Comparison of ENCODE assay signal across 19 mouse cellular contexts in genomic region chr4:136944558-136945350, GRCm38 (mm10). TPM values are rescaled to one million over a fixed set of nuclear protein-coding genes. Genes with fewer than 3 reads are reported as not detected.
DNase-seq lines count a peak whose midpoint lies in the region; ATAC-seq lines count a peak whose summit lies in the region.
"Had no signal": no experiment of that assay in that cellular context is flagged by ENCODE, and none has a peak within 500 bp of the region (broad histone marks: within the 10 kb centered on the region; RNA-seq: fewer than 3 reads in every experiment).

No protein-coding gene starts in this region.

- H3K27me3 ChIP-seq in kidney, embryonic 14.5 days (ENCODE audit: control insufficient read depth, insufficient read depth, low read length) = peaks cover 32% of the 10 kb centered on the region
- H3K27me3 ChIP-seq in neural tube, embryonic 11.5 days (ENCODE audit: control insufficient read depth, insufficient read depth, low read length) = no peaks in the 10 kb centered on the region
- peaks cover 4% of the 10 kb centered on the region; the same call in 1 of the 2 replicates for H3K27me3 ChIP-seq in neural tube, embryonic 15.5 days (replicated peaks)
- peaks cover 80% of the 10 kb centered on the region for H3K27me3 ChIP-seq in limb, embryonic 10.5 days (ENCODE audit: low read depth, poor library complexity, severe bottlenecking)
- H3K27me3 ChIP-seq: hindbrain, embryonic 15.5 days had no signal

- no peak overlapping the region for H3K27ac ChIP-seq in kidney, embryonic 14.5 days (ENCODE audit: low read depth, low read length)
- peak overlapping the region; percentile 50; the same call in 1 of the 2 replicates for H3K27ac ChIP-seq in neural tube, embryonic 11.5 days (ENCODE audit: low read depth, low read length)
- H3K27ac ChIP-seq in neural tube, embryonic 15.5 days (replicated peaks) = no peak overlapping the region
- peak overlapping the region; percentile 11; the same call in 1 of the 2 replicates for H3K27ac ChIP-seq in limb, embryonic 10.5 days
- H3K27ac ChIP-seq: hindbrain, embryonic 15.5 days; liver, embryonic 15.5 days had no signal

- ATAC-seq in kidney, embryonic 14.5 days (ENCODE audit: low FRiP score, low TSS enrichment) = no peak
- no peak for ATAC-seq in neural tube, embryonic 11.5 days (ENCODE audit: insufficient read depth, low FRiP score, low TSS enrichment)
- ATAC-seq in neural tube, embryonic 15.5 days (ENCODE audit: low FRiP score) = no peak
- ATAC-seq: Patski had no signal

- WGBS in kidney, embryonic 14.5 days = 71% methylated on average over 11 of the region's 11 CpGs
- WGBS in neural tube, embryonic 11.5 days = 79% methylated on average over 11 of the region's 11 CpGs
- WGBS in neural tube, embryonic 15.5 days = 67% methylated on average over 11 of the region's 11 CpGs
- 81% methylated on average over 11 of the region's 11 CpGs for WGBS in limb, embryonic 10.5 days

- H3K4me2 ChIP-seq in kidney, embryonic 14.5 days (replicated peaks; ENCODE audit: low read depth, low read length) = no peak overlapping the region
- no peak overlapping the region for H3K4me2 ChIP-seq in neural tube, embryonic 11.5 days (ENCODE audit: low read depth)
- H3K4me2 ChIP-seq in neural tube, embryonic 15.5 days = no peak overlapping the region
- H3K4me2 ChIP-seq: hindbrain, embryonic 15.5 days; liver, embryonic 15.5 days had no signal

- peak overlapping the region; percentile 28; the same call in 1 of the 2 replicates for H3K9ac ChIP-seq in kidney, embryonic 14.5 days (ENCODE audit: low read depth, low read length)
- no peak overlapping the region for H3K9ac ChIP-seq in neural tube, embryonic 11.5 days (ENCODE audit: low read length)
- H3K9ac ChIP-seq in neural tube, embryonic 15.5 days (replicated peaks) = no peak overlapping the region
- H3K9ac ChIP-seq: hindbrain, embryonic 15.5 days; liver, embryonic 15.5 days had no signal

- DNase-seq in adrenal gland, postnatal 14 days = peak; percentile 36
- no peak for DNase-seq in adrenal gland, postnatal 25 days
- no peak for DNase-seq in kidney, adult 18-20 months
- DNase-seq in neural tube, embryonic 11.5 days (ENCODE audit: low spot score) = no peak
- DNase-seq in limb, embryonic 10.5 days (ENCODE audit: low spot score) = no peak
- no peak for DNase-seq in embryo, embryonic 10.5 days (ENCODE audit: low spot score)
- DNase-seq: kidney, adult 9 months; lung, postnatal 10 days; right cerebral cortex, postnatal 4 days; thymus, adult 18-20 months had no signal

- H3K9me3 ChIP-seq in kidney, embryonic 14.5 days (ENCODE audit: control insufficient read depth, low read length) = no peaks in the 10 kb centered on the region
- H3K9me3 ChIP-seq in neural tube, embryonic 11.5 days (ENCODE audit: control insufficient read depth, low read length) = no peaks in the 10 kb centered on the region
- H3K9me3 ChIP-seq in neural tube, embryonic 15.5 days (replicated peaks) = no peaks in the 10 kb centered on the region
- no peaks in the 10 kb centered on the region for H3K9me3 ChIP-seq in limb, embryonic 10.5 days (replicated peaks)
- H3K9me3 ChIP-seq: hindbrain, embryonic 15.5 days; liver, embryonic 15.5 days; megakaryocyte, embryonic 14.5 days had no signal

- no peaks in the 10 kb centered on the region for H3K36me3 ChIP-seq in kidney, embryonic 14.5 days (ENCODE audit: control insufficient read depth, insufficient read depth, low read length)
- H3K36me3 ChIP-seq in neural tube, embryonic 11.5 days (ENCODE audit: control insufficient read depth, insufficient read depth, low read length) = no peaks in the 10 kb centered on the region
- H3K36me3 ChIP-seq in neural tube, embryonic 15.5 days = no peaks in the 10 kb centered on the region
- no peaks in the 10 kb centered on the region for H3K36me3 ChIP-seq in limb, embryonic 10.5 days
- H3K36me3 ChIP-seq: hindbrain, embryonic 15.5 days; liver, embryonic 15.5 days had no signal

- H3K4me1 ChIP-seq in kidney, embryonic 14.5 days (ENCODE audit: control insufficient read depth, insufficient read depth, low read length) = peaks cover 7% of the 10 kb centered on the region; the same call in 1 of the 2 replicates
- H3K4me1 ChIP-seq in neural tube, embryonic 11.5 days (ENCODE audit: control insufficient read depth, insufficient read depth, low read length) = peaks cover 9% of the 10 kb centered on the region
- H3K4me1 ChIP-seq in neural tube, embryonic 15.5 days = peaks cover 36% of the 10 kb centered on the region
- H3K4me1 ChIP-seq in limb, embryonic 10.5 days = peaks cover 43% of the 10 kb centered on the region
- H3K4me1 ChIP-seq: liver, embryonic 15.5 days had no signal

- H3K4me3 ChIP-seq in kidney, embryonic 14.5 days (ENCODE audit: low read length) = no peak overlapping the region
- H3K4me3 ChIP-seq in neural tube, embryonic 11.5 days (ENCODE audit: low read depth, low read length) = no peak overlapping the region
- no peak overlapping the region for H3K4me3 ChIP-seq in neural tube, embryonic 15.5 days (replicated peaks)
- no peak overlapping the region for H3K4me3 ChIP-seq in limb, embryonic 10.5 days
- H3K4me3 ChIP-seq: erythroblast, embryonic 14.5 days; hindbrain, embryonic 15.5 days; liver, embryonic 15.5 days had no signal

RNA-seq across cellular contexts. Expression of gene Epha8, which starts 11.9 kb away (rescaled TPM):
- 0.11 and 0.26 TPM in 2 replicates for total RNA-seq in adrenal gland, postnatal 14 days (2021)
- 0.33 and 0.43 TPM in 2 replicates for total RNA-seq in adrenal gland, postnatal 25 days (2021)
- polyA plus RNA-seq in kidney, embryonic 14.5 days (2014; fragmentation: Nextera tagmentation; extraction: Ambion mirVana) = 0.19 and 0.27 TPM in 2 replicates
- polyA plus RNA-seq in neural tube, embryonic 11.5 days (2014; fragmentation: Nextera tagmentation; extraction: Ambion mirVana) = 1.8 and 2.5 TPM in 2 replicates
- 9.6 and 13.9 TPM in 2 replicates for polyA plus RNA-seq in neural tube, embryonic 15.5 days (2015; fragmentation: Nextera tagmentation; extraction: Ambion mirVana)
- 0.29 and 0.55 TPM in 2 replicates for polyA plus RNA-seq in limb, embryonic 10.5 days (2016; fragmentation: Nextera tagmentation; extraction: Ambion mirVana)
- total RNA-seq: gastrocnemius, adult 8-10 months had no signal
- polyA plus RNA-seq: heart, postnatal 0 days; Patski had no signal

RNA-seq across cellular contexts. Expression of gene C1qa, which starts 46.2 kb away (rescaled TPM):
- 30.2 and 31.6 TPM in 2 replicates for total RNA-seq in adrenal gland, postnatal 14 days (2021)
- total RNA-seq in adrenal gland, postnatal 25 days (2021) = 21.3 and 28.7 TPM in 2 replicates
- polyA plus RNA-seq in kidney, embryonic 14.5 days (2014; fragmentation: Nextera tagmentation; extraction: Ambion mirVana) = 16.8 and 17.4 TPM in 2 replicates
- polyA plus RNA-seq in neural tube, embryonic 11.5 days (2014; fragmentation: Nextera tagmentation; extraction: Ambion mirVana) = 11.8 and 13.8 TPM in 2 replicates
- 33.7 and 40.5 TPM in 2 replicates for polyA plus RNA-seq in neural tube, embryonic 15.5 days (2015; fragmentation: Nextera tagmentation; extraction: Ambion mirVana)
- 2.4 and 3.8 TPM in 2 replicates for polyA plus RNA-seq in limb, embryonic 10.5 days (2016; fragmentation: Nextera tagmentation; extraction: Ambion mirVana)
- polyA plus RNA-seq: Patski had no signal

RNA-seq across cellular contexts. Expression of gene C1qc, which starts 51.9 kb away (rescaled TPM):
- total RNA-seq in adrenal gland, postnatal 14 days (2021) = 23.6 and 28.0 TPM in 2 replicates
- total RNA-seq in adrenal gland, postnatal 25 days (2021) = 18.2 and 22.5 TPM in 2 replicates
- 16.9 and 21.3 TPM in 2 replicates for polyA plus RNA-seq in kidney, embryonic 14.5 days (2014; fragmentation: Nextera tagmentation; extraction: Ambion mirVana)
- polyA plus RNA-seq in neural tube, embryonic 11.5 days (2014; fragmentation: Nextera tagmentation; extraction: Ambion mirVana) = 12.3 and 13.3 TPM in 2 replicates
- 28.4 and 29.0 TPM in 2 replicates for polyA plus RNA-seq in neural tube, embryonic 15.5 days (2015; fragmentation: Nextera tagmentation; extraction: Ambion mirVana)
- 2.8 and 5.9 TPM in 2 replicates for polyA plus RNA-seq in limb, embryonic 10.5 days (2016; fragmentation: Nextera tagmentation; extraction: Ambion mirVana)
- polyA plus RNA-seq: Patski had no signal

RNA-seq across cellular contexts. Expression of gene C1qb, which starts 58.8 kb away (rescaled TPM):
- 28.1 and 31.7 TPM in 2 replicates for total RNA-seq in adrenal gland, postnatal 14 days (2021)
- 24.4 and 28.3 TPM in 2 replicates for total RNA-seq in adrenal gland, postnatal 25 days (2021)
- 37.1 and 38.8 TPM in 2 replicates for polyA plus RNA-seq in kidney, embryonic 14.5 days (2014; fragmentation: Nextera tagmentation; extraction: Ambion mirVana)
- polyA plus RNA-seq in neural tube, embryonic 11.5 days (2014; fragmentation: Nextera tagmentation; extraction: Ambion mirVana) = 24.2 and 27.3 TPM in 2 replicates
- polyA plus RNA-seq in neural tube, embryonic 15.5 days (2015; fragmentation: Nextera tagmentation; extraction: Ambion mirVana) = 62.0 and 62.4 TPM in 2 replicates
- polyA plus RNA-seq in limb, embryonic 10.5 days (2016; fragmentation: Nextera tagmentation; extraction: Ambion mirVana) = 10.6 TPM in 2 replicates
- polyA plus RNA-seq: Patski had no signal

Comparison
In these comparisons a context has a peak if more than half of its experiments do, and no peak if none do; other contexts are left out.
1. H3K27ac ChIP-seq: peak in neural tube, embryonic 11.5 days (single experiment) and limb, embryonic 10.5 days (single experiment); none in kidney, embryonic 14.5 days (single experiment) and neural tube, embryonic 15.5 days (single experiment).